Mouse (Mus musculus) MEL (cell line): Measurements from ENCODE around the gene Gatad2b. TPM values are rescaled to one million over a fixed set of nuclear protein-coding genes. Genes with fewer than 3 reads are reported as not detected.

Experiments used
- DNase-seq: peaks from one replicate; pipeline ENCODE4 v3.0.0; 2011; ENCODE audit warnings: low read depth, low spot score
- H3K27ac ChIP-seq: 2 replicates; pipeline ENCODE4 v1.5.1; 2012; ENCODE audit warnings: low read depth, mild to moderate bottlenecking, control low read depth, low read length, moderate library complexity; ENCODE audit not compliant: control insufficient read depth
- H3K27me3 ChIP-seq, 2 experiments: fragments of 150-350 bp in 1 of 2; sonication (generic) in 1 of 2; 2 replicates each; pipeline ENCODE4 v1.6.1; 2012; ENCODE audit warnings: low read length in 2 of 2, mild to moderate bottlenecking in 2 of 2, improper control_type of control experiment in 1 of 2, moderate library complexity in 1 of 2; ENCODE audit not compliant: insufficient read depth in 2 of 2, control insufficient read depth in 1 of 2
- H3K36me3 ChIP-seq, 2 experiments: 2 replicates each; pipeline ENCODE4 v1.6.1; 2012 to 2014; ENCODE audit warnings: low read length in 2 of 2, improper control_type of control experiment in 1 of 2, inconsistent platforms in 1 of 2, mild to moderate bottlenecking in 1 of 2; ENCODE audit not compliant: insufficient read depth in 2 of 2, control insufficient read depth in 1 of 2
- H3K4me1 ChIP-seq, 2 experiments: fragments of 150-350 bp in 1 of 2; sonication (generic) in 1 of 2; 2 replicates each; pipeline ENCODE4 v1.6.1; 2012; ENCODE audit warnings: low read length in 2 of 2, improper control_type of control experiment in 1 of 2, mild to moderate bottlenecking in 1 of 2; ENCODE audit not compliant: insufficient read depth in 2 of 2, control insufficient read depth in 1 of 2
- H3K4me3 ChIP-seq, 2 experiments: fragments of 150-350 bp in 1 of 2; sonication (generic) in 1 of 2; 2 replicates each; pipeline ENCODE4 v1.5.1; 2012; ENCODE audit warnings: low read depth in 2 of 2, low read length in 2 of 2, mild to moderate bottlenecking in 2 of 2, moderate library complexity in 2 of 2, control low read depth in 1 of 2, improper control_type of control experiment in 1 of 2; ENCODE audit not compliant: control insufficient read depth in 1 of 2, insufficient read depth in 1 of 2
- H3K79me2 ChIP-seq: 2 replicates; pipeline ENCODE4 v1.6.1; 2012; ENCODE audit warnings: mild to moderate bottlenecking, low read length, moderate library complexity; ENCODE audit not compliant: control insufficient read depth, poor library complexity, insufficient read depth
- H3K9ac ChIP-seq: 2 replicates; pipeline ENCODE4 v1.6.1; 2012; ENCODE audit warnings: low read depth, mild to moderate bottlenecking, control low read depth, low read length, moderate library complexity; ENCODE audit not compliant: control insufficient read depth, poor library complexity, severe bottlenecking
- H3K9me3 ChIP-seq: fragments of 150-350 bp; sonication (generic); replicated peaks from 2 replicates; pipeline ENCODE4 v1.6.1; 2012; ENCODE audit warnings: mild to moderate bottlenecking, low read length, improper control_type of control experiment, moderate library complexity; ENCODE audit not compliant: insufficient read depth
- BHLHE40 ChIP-seq: IDR thresholded peaks from 2 replicates; pipeline ENCODE4 v1.6.1; 2012; ENCODE audit warnings: low read depth, mild to moderate bottlenecking, inconsistent platforms, low read length, improper control_type of control experiment, borderline replicate concordance
- CHD1 ChIP-seq: IDR thresholded peaks from 2 replicates; pipeline ENCODE4 v1.6.1; 2012; ENCODE audit warnings: low read depth, mild to moderate bottlenecking, inconsistent platforms, low read length, improper control_type of control experiment
- ETS1 ChIP-seq: IDR thresholded peaks from 2 replicates; pipeline ENCODE4 v1.6.1; 2012; ENCODE audit warnings: low read depth, mild to moderate bottlenecking, inconsistent platforms, low read length, improper control_type of control experiment, moderate library complexity
- GABPA ChIP-seq: IDR thresholded peaks from 2 replicates; pipeline ENCODE4 v1.6.1; 2012; ENCODE audit warnings: low read depth, mild to moderate bottlenecking, inconsistent platforms, low read length, improper control_type of control experiment, moderate library complexity
- GATA1 ChIP-seq: IDR thresholded peaks from 2 replicates; pipeline ENCODE4 v1.6.1; 2011; ENCODE audit warnings: low read depth, low read length, improper control_type of control experiment
- HCFC1 ChIP-seq: IDR thresholded peaks from 2 replicates; pipeline ENCODE4 v1.6.1; 2012; ENCODE audit warnings: low read depth, mild to moderate bottlenecking, inconsistent platforms, low read length, improper control_type of control experiment, moderate library complexity
- JUND ChIP-seq: IDR thresholded peaks from 2 replicates; pipeline ENCODE4 v1.6.1; 2011; ENCODE audit warnings: low read depth, mild to moderate bottlenecking, improper control_type of control experiment, low read length
- KAT2A ChIP-seq: conservative IDR thresholded peaks from 2 replicates; pipeline ENCODE4 v1.6.1; 2012; ENCODE audit warnings: low read depth, low read length, improper control_type of control experiment, inconsistent platforms
- MAFK ChIP-seq: IDR thresholded peaks from 2 replicates; pipeline ENCODE4 v1.6.1; 2011; ENCODE audit warnings: low read depth, mild to moderate bottlenecking, low read length, improper control_type of control experiment, borderline replicate concordance
- MAX ChIP-seq: IDR thresholded peaks from 2 replicates; pipeline ENCODE4 v1.6.1; 2011; ENCODE audit warnings: low read length, improper control_type of control experiment
- MAZ ChIP-seq: IDR thresholded peaks from 2 replicates; pipeline ENCODE4 v1.6.1; 2012; ENCODE audit warnings: low read depth, mild to moderate bottlenecking, inconsistent platforms, low read length, improper control_type of control experiment
- MEF2A ChIP-seq: IDR thresholded peaks from 2 replicates; pipeline ENCODE4 v1.6.1; 2014; ENCODE audit warnings: low read depth, mild to moderate bottlenecking, inconsistent platforms, low read length, improper control_type of control experiment; ENCODE audit not compliant: poor library complexity, insufficient replicate concordance, severe bottlenecking; ENCODE audit errors: extremely low read depth
- MYB ChIP-seq: IDR thresholded peaks from 2 replicates; pipeline ENCODE4 v1.6.1; 2011; ENCODE audit warnings: mild to moderate bottlenecking, low read depth, low read length, improper control_type of control experiment
- NRF1 ChIP-seq: IDR thresholded peaks from 2 replicates; pipeline ENCODE4 v1.6.1; 2014; ENCODE audit warnings: low read depth, mild to moderate bottlenecking, inconsistent platforms, low read length, improper control_type of control experiment, moderate library complexity; ENCODE audit not compliant: poor library complexity, insufficient read depth, severe bottlenecking
- POLR2A ChIP-seq, 2 experiments: IDR thresholded peaks; 2 replicates each; pipeline ENCODE4 v1.6.1; 2011 to 2012; ENCODE audit warnings: low read length in 2 of 2, mild to moderate bottlenecking in 2 of 2, control low read depth in 1 of 2, improper control_type of control experiment in 1 of 2, low read depth in 1 of 2, moderate library complexity in 1 of 2; ENCODE audit not compliant: control insufficient read depth in 1 of 2, insufficient read depth in 1 of 2, poor library complexity in 1 of 2
- POLR2AphosphoS2 ChIP-seq: IDR thresholded peaks from 2 replicates; pipeline ENCODE4 v1.6.1; 2011; ENCODE audit warnings: low read length, improper control_type of control experiment
- POLR2AphosphoS5 ChIP-seq: IDR thresholded peaks from 2 replicates; pipeline ENCODE4 v1.6.1; 2012; ENCODE audit warnings: low read depth, borderline replicate concordance, mild to moderate bottlenecking, inconsistent platforms, low read length, moderate library complexity, mixed read lengths
- RAD21 ChIP-seq: IDR thresholded peaks from 2 replicates; pipeline ENCODE4 v1.6.1; 2011; ENCODE audit warnings: mild to moderate bottlenecking, low read depth, low read length, improper control_type of control experiment
- RCOR1 ChIP-seq: IDR thresholded peaks from 2 replicates; pipeline ENCODE4 v1.6.1; 2012; ENCODE audit warnings: low read depth, mild to moderate bottlenecking, inconsistent platforms, low read length, improper control_type of control experiment
- SIN3A ChIP-seq: IDR thresholded peaks from 2 replicates; pipeline ENCODE4 v1.6.1; 2012; ENCODE audit warnings: low read length, improper control_type of control experiment, inconsistent platforms
- TAL1 ChIP-seq: IDR thresholded peaks from 2 replicates; pipeline ENCODE4 v1.6.1; 2012; ENCODE audit warnings: mild to moderate bottlenecking, inconsistent platforms, low read length, moderate library complexity, mixed read lengths
- TBP ChIP-seq: IDR thresholded peaks from 2 replicates; pipeline ENCODE4 v1.8.0; 2011; ENCODE audit warnings: low read depth, low read length, improper control_type of control experiment
- TCF12 ChIP-seq: IDR thresholded peaks from 2 replicates; pipeline ENCODE4 v1.6.1; 2014; ENCODE audit warnings: low read depth, mild to moderate bottlenecking, inconsistent platforms, low read length, improper control_type of control experiment, moderate library complexity
- USF2 ChIP-seq, 2 experiments: IDR thresholded peaks; 2 replicates each; pipeline ENCODE4 v1.6.1; 2011 to 2012; ENCODE audit warnings: improper control_type of control experiment in 2 of 2, low read length in 2 of 2, borderline replicate concordance in 1 of 2, inconsistent platforms in 1 of 2, low read depth in 1 of 2, mild to moderate bottlenecking in 1 of 2; ENCODE audit not compliant: insufficient read depth in 1 of 2
- ZKSCAN1 ChIP-seq: IDR thresholded peaks from 2 replicates; pipeline ENCODE4 v1.6.1; 2012; ENCODE audit warnings: low read depth, mild to moderate bottlenecking, inconsistent platforms, low read length, improper control_type of control experiment, moderate library complexity
- ZMIZ1 ChIP-seq: IDR thresholded peaks from 2 replicates; pipeline ENCODE4 v1.6.1; 2012; ENCODE audit warnings: low read depth, mild to moderate bottlenecking, inconsistent platforms, low read length, improper control_type of control experiment, moderate library complexity
- ZNF384 ChIP-seq: IDR thresholded peaks from 2 replicates; pipeline ENCODE4 v1.6.1; 2012; ENCODE audit warnings: low read depth, mild to moderate bottlenecking, inconsistent platforms, low read length, improper control_type of control experiment
- polyA plus RNA-seq, 2 experiments: library from polyadenylated mRNA; stranded (reverse) in 1 of 2; unstranded in 1 of 2; fragments of >175 nt in 1 of 2; fragments of >200 nt in 1 of 2; gene quantifications; 2 replicates each; pipeline versions ENCODE4 v1.2.1 to v1.2.4; 2012; ENCODE audit warnings: low replicate concordance in 2 of 2, low read depth in 1 of 2; ENCODE audit not compliant: insufficient read length in 2 of 2, insufficient read depth in 1 of 2, missing spikeins in 1 of 2
- total RNA-seq: library from RNA; depleted of rRNA; stranded (reverse); fragments of 300-350 nt; gene quantifications from 2 replicates; pipeline ENCODE4 v1.2.3, GENCODE M21; 2012

The Gatad2b gene
- total and polyA plus RNA-seq, 3 experiments: 9.1 to 37.6 TPM; not detected in 1

DNA sequence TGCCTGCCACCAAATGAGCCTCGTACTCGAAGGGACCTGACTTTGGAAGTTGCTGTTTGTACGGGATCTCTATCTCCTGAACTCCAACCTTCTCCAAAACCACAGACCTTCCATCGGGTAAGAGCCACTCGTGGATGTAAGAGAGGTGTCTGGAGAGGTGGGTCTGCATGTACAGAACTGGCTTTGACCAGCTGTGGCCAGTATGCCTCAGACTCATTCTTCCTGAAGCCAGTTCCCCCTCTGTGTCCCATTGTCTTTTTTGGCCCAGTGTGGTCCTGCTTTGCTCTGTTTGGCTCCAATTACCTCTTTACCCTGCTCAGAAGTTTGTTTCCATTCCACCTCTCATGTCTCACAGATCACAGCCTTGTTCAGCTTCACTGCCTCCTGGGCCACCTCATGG, 85.5 kb downstream of the Gatad2b start (continued):
- no peak for TF ChIP-seq ZNF384

DNA sequence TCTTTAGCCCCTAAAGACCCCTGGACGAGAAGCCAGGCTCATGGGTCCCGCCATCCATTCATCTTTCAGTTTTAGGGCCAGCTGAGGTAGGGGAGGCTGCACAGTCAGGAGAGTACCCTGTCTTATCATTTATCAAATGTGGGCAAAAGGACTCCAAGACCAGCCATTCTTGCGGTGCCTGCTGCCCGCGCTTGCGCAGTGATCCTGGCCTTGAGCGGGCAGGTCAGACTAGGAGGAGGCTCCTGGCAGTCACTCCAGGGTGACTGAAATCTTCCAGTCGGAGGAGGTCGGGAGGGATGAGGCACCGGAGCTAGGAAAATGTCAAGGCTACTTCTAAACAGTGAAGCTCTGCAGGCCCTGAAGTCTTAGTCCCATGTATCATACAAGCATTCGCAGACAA, 88.7 kb downstream of the Gatad2b start:
- Histone ChIP-seq H3K4me1 (peaks cover 4 to 6% of the 10 kb centered on the region in 2 experiments; a peak in 3 of 4 replicates), H3K36me3 (peaks cover 0 to 4% of the 10 kb centered on the region in 2 experiments; a peak in 2 of 4 replicates), H3K4me3 (no peak overlapping the region), H3K9ac (no peak overlapping the region), H3K27ac (no peak overlapping the region), H3K27me3 (no peaks in the 10 kb centered on the region), H3K9me3 (no peaks in the 10 kb centered on the region), H3K79me2 (no peaks in the 10 kb centered on the region)
- no peak for DNase-seq
- TF ChIP-seq ZKSCAN1 (no peak), BHLHE40 (no peak), GABPA (no peak), MYB (no peak), MEF2A (no peak), HCFC1 (no peak), ZNF384 (no peak), RCOR1 (no peak), ZMIZ1 (no peak), POLR2AphosphoS2 (no peak)

DNA sequence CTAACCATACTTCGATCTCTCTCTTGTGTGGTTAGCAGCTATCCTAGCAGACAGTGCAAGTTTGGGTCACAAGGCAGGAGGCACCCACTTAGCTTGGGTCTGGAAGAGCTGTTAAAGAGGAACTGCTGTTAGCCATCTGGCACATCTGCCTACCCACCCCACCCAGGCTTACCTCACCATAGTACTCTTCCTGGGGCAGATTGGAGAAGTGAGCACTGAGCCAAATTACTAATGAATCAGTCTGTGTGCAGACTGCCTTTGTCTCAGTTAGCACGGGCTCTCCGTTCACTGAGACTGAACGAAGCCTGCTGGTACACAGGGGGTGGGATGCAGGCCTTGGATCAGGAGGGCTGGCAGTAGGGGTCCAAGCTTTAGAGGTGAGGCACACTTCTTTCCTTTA, 90.7 kb downstream of the Gatad2b start:
- peak overlapping the region; percentile 7; the same call in 1 of the 2 replicates for H3K9ac ChIP-seq
- no peak overlapping the region for H3K27ac ChIP-seq
- H3K79me2 ChIP-seq: no peaks in the 10 kb centered on the region
- DNase-seq: peak; percentile 96
- H3K4me1 ChIP-seq: peaks cover 4 to 6% of the 10 kb centered on the region in 2 experiments; a peak in 3 of 4 replicates
- H3K9me3 ChIP-seq: no peaks in the 10 kb centered on the region
- H3K4me3 ChIP-seq: no peak overlapping the region
- peaks cover 0 to 4% of the 10 kb centered on the region in 2 experiments; a peak in 2 of 4 replicates for H3K36me3 ChIP-seq
- no peaks in the 10 kb centered on the region for H3K27me3 ChIP-seq
- TF ChIP-seq SIN3A (peak; percentile 56), ETS1 (peak; percentile 92), GATA1 (0 out of 2 replicates have a peak, but pooled peaks have one; percentile 7), ZKSCAN1 (no peak), KAT2A (no peak), USF2 (IDR thresholded peaks at IDR 0.05; ENCODE audit: borderline replicate concordance in 1 of 2, insufficient read depth in 1 of 2, low read depth in 1 of 2, low read length in 2 of 2) (no peak), ZNF384 (no peak), RCOR1 (peak; percentile 52; the same call in 1 of the 2 replicates), POLR2AphosphoS2 (no peak), POLR2AphosphoS5 (no peak), NRF1 (no peak), MAFK (no peak), JUND (no peak), MYB (no peak), TBP (peak; percentile 88), GABPA (no peak), TAL1 (peak; percentile 55), MEF2A (no peak), CHD1 (no peak), ZMIZ1 (no peak), RAD21 (no peak), MAZ (no peak), BHLHE40 (no peak), TCF12 (peak; percentile 61), POLR2A (IDR thresholded peaks at IDR 0.05; ENCODE audit: control insufficient read depth in 1 of 2, insufficient read depth in 1 of 2, low read depth in 1 of 2, low read length in 2 of 2, poor library complexity in 1 of 2) (no peak; a peak in 1 of 4 replicates), MAX (no peak)
